Comparison of ENCODE assay signal across 7 mouse cellular contexts in the genomic region with DNA sequence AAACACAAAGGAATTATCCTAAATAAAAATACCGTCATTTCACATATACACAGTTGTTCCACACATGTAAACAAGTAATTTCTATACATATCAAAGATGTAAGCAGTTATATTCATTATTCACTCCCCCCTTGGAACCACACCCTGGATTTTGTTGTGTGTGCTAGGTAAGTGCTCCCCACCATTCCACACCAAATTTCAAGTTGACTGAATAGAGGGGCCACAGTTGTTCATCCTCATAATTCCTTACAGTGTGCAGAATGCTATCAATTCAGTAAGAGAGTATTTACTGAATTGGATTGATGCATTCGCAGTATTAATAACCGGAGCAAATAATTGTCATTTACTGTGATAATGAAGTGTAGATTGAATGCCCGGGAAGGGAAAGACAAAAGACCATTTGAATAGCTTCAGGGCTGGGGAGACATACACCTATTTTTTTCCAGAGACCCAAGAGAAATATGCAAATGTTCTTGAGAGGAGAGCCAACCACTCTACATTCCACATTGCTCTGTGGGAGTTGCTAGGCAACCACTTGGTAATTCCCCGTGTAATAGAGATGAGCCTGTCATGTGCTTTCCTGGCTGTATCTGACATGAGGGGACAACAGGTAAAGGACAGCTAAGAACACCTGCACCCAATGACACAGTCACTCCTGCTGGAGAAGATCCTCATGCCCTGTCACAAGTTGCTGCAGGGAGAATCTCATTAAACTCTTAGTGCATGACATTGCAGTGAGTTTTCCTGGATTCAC. TPM values are rescaled to one million over a fixed set of nuclear protein-coding genes. Genes with fewer than 3 reads are reported as not detected.
DNase-seq lines count a peak whose midpoint lies in the region; ATAC-seq lines count a peak whose summit lies in the region.

No protein-coding gene starts in this region.

- 9% methylated on average over 5 of the region's 5 CpGs for WGBS in forebrain, embryonic 13.5 days
- WGBS in intestine, embryonic 16.5 days, result 52% methylated on average over 5 of the region's 5 CpGs
- WGBS in kidney, embryonic 14.5 days, result 63% methylated on average over 5 of the region's 5 CpGs

- peak overlapping the region; percentile 44 for H3K4me2 ChIP-seq in forebrain, embryonic 13.5 days
- no peak overlapping the region for H3K4me2 ChIP-seq in intestine, embryonic 16.5 days (ENCODE audit: low read depth, low read length)
- no peak overlapping the region for H3K4me2 ChIP-seq in kidney, embryonic 14.5 days (replicated peaks; ENCODE audit: low read depth, low read length)

- H3K9ac ChIP-seq in forebrain, embryonic 13.5 days, result no peak overlapping the region
- no peak overlapping the region for H3K9ac ChIP-seq in intestine, embryonic 16.5 days (ENCODE audit: low read depth, low read length)
- H3K9ac ChIP-seq in kidney, embryonic 14.5 days (ENCODE audit: low read depth, low read length), result no peak overlapping the region

- no peaks in the 10 kb centered on the region for H3K27me3 ChIP-seq in forebrain, embryonic 13.5 days
- no peaks in the 10 kb centered on the region for H3K27me3 ChIP-seq in intestine, embryonic 16.5 days (replicated peaks; ENCODE audit: control insufficient read depth, insufficient read depth, low read length)
- H3K27me3 ChIP-seq in kidney, embryonic 14.5 days (ENCODE audit: control insufficient read depth, insufficient read depth, low read length), result no peaks in the 10 kb centered on the region

- DNase-seq in 3T3-L1 (ENCODE audit: low read depth, low spot score), result peak; percentile 54
- DNase-seq in CD4-positive, CD25-positive, alpha-beta regulatory T cell, adult 2 months (ENCODE audit: low read depth, low spot score), result peak; percentile 58
- peak; percentile 50 for DNase-seq in mesoderm, embryonic 11.5 days (ENCODE audit: low read depth, low spot score)
- DNase-seq in yolk sac, embryonic 10.5 days (ENCODE audit: low spot score), result no peak

- H3K4me3 ChIP-seq in forebrain, embryonic 13.5 days, result no peak overlapping the region
- H3K4me3 ChIP-seq in intestine, embryonic 16.5 days (ENCODE audit: low read length), result no peak overlapping the region
- no peak overlapping the region for H3K4me3 ChIP-seq in kidney, embryonic 14.5 days (ENCODE audit: low read length)

- peaks cover 42% of the 10 kb centered on the region for H3K4me1 ChIP-seq in forebrain, embryonic 13.5 days
- peaks cover 6% of the 10 kb centered on the region; the same call in 1 of the 2 replicates for H3K4me1 ChIP-seq in intestine, embryonic 16.5 days (ENCODE audit: control insufficient read depth, insufficient read depth, low read length)
- peaks cover 6% of the 10 kb centered on the region for H3K4me1 ChIP-seq in kidney, embryonic 14.5 days (ENCODE audit: control insufficient read depth, insufficient read depth, low read length)

- no peaks in the 10 kb centered on the region for H3K36me3 ChIP-seq in forebrain, embryonic 13.5 days (ENCODE audit: poor library complexity, severe bottlenecking)
- H3K36me3 ChIP-seq in intestine, embryonic 16.5 days (ENCODE audit: control insufficient read depth, insufficient read depth, low read length), result no peaks in the 10 kb centered on the region
- no peaks in the 10 kb centered on the region for H3K36me3 ChIP-seq in kidney, embryonic 14.5 days (ENCODE audit: control insufficient read depth, insufficient read depth, low read length)

- ATAC-seq in forebrain, embryonic 13.5 days, result peak; percentile 75
- no peak for ATAC-seq in intestine, embryonic 16.5 days
- no peak for ATAC-seq in kidney, embryonic 14.5 days (ENCODE audit: low FRiP score, low TSS enrichment)

- H3K27ac ChIP-seq in forebrain, embryonic 13.5 days, result peak overlapping the region; percentile 97
- H3K27ac ChIP-seq in intestine, embryonic 16.5 days (ENCODE audit: low read length), result no peak overlapping the region
- H3K27ac ChIP-seq in kidney, embryonic 14.5 days (ENCODE audit: low read depth, low read length), result no peak overlapping the region

- no peaks in the 10 kb centered on the region for H3K9me3 ChIP-seq in forebrain, embryonic 13.5 days (replicated peaks)
- no peaks in the 10 kb centered on the region for H3K9me3 ChIP-seq in intestine, embryonic 16.5 days (ENCODE audit: control insufficient read depth, low read length)
- H3K9me3 ChIP-seq in kidney, embryonic 14.5 days (ENCODE audit: control insufficient read depth, low read length), result no peaks in the 10 kb centered on the region

RNA-seq across cellular contexts. Expression of gene Cipc, which starts 4.9 kb away (rescaled TPM):
- 46.1 and 53.1 TPM in 2 replicates for polyA plus RNA-seq in forebrain, embryonic 13.5 days (2015; fragmentation: Nextera tagmentation; extraction: Ambion mirVana)
- polyA plus RNA-seq in intestine, embryonic 16.5 days (2015; fragmentation: Nextera tagmentation; extraction: Ambion mirVana), result 7.9 and 9.5 TPM in 2 replicates
- polyA plus RNA-seq in kidney, embryonic 14.5 days (2014; fragmentation: Nextera tagmentation; extraction: Ambion mirVana), result 12.6 and 30.4 TPM in 2 replicates

RNA-seq across cellular contexts. Expression of gene Zdhhc22, which starts 48.3 kb away (rescaled TPM):
- 2.3 and 2.7 TPM in 2 replicates for polyA plus RNA-seq in forebrain, embryonic 13.5 days (2015; fragmentation: Nextera tagmentation; extraction: Ambion mirVana)
- 0.23 and 0.28 TPM in 2 replicates for polyA plus RNA-seq in intestine, embryonic 16.5 days (2015; fragmentation: Nextera tagmentation; extraction: Ambion mirVana)
- not detected in 2 replicates for polyA plus RNA-seq in kidney, embryonic 14.5 days (2014; fragmentation: Nextera tagmentation; extraction: Ambion mirVana)

RNA-seq across cellular contexts. Expression of gene Irf2bpl, which starts 57.3 kb away (rescaled TPM):
- 54.2 and 54.8 TPM in 2 replicates for polyA plus RNA-seq in forebrain, embryonic 13.5 days (2015; fragmentation: Nextera tagmentation; extraction: Ambion mirVana)
- 8.2 and 10.9 TPM in 2 replicates for polyA plus RNA-seq in intestine, embryonic 16.5 days (2015; fragmentation: Nextera tagmentation; extraction: Ambion mirVana)
- polyA plus RNA-seq in kidney, embryonic 14.5 days (2014; fragmentation: Nextera tagmentation; extraction: Ambion mirVana), result 25.8 and 34.8 TPM in 2 replicates
